Mouse (Mus musculus) embryo, embryonic 11.5 days (tissue): ENCODE measurements around the gene Rtf2.

ENCODE experiments used
- DNase-seq: peaks from one replicate; pipeline ENCODE4 v3.0.0-alpha.2; 2012; ENCODE audit warnings: low read depth, low spot score

Gene Rtf2

GRCm38 (mm10) chr2:172437371-172437952 is 2.9 kb upstream of the Rtf2 start:
- DNase-seq, result no peak

- no peak for DNase-seq
Measured at GRCm38 (mm10) chr2:172440640-172441005, 267 bp downstream of the Rtf2 start.

GRCm38 (mm10) chr2:172441176-172441575 is 820 bp downstream of the Rtf2 start:
- no peak for DNase-seq

- no peak for DNase-seq
Measured at GRCm38 (mm10) chr2:172445617-172446016, 5.3 kb downstream of the Rtf2 start.

GRCm38 (mm10) chr2:172447317-172447716 is 7.0 kb downstream of the Rtf2 start:
- no peak for DNase-seq

GRCm38 (mm10) chr2:172448329-172448728 is 8.0 kb downstream of the Rtf2 start:
- no peak for DNase-seq

- no peak for DNase-seq
Measured at GRCm38 (mm10) chr2:172450640-172451039, 10.3 kb downstream of the Rtf2 start.

GRCm38 (mm10) chr2:172452031-172452430 is 11.7 kb downstream of the Rtf2 start:
- DNase-seq, result no peak

- DNase-seq, result no peak
Measured at GRCm38 (mm10) chr2:172452458-172452857, 12.1 kb downstream of the Rtf2 start.

GRCm38 (mm10) chr2:172458496-172458895 is 18.1 kb downstream of the Rtf2 start, which contains the start of gene Gcnt7:
Gene Gcnt7, minus strand, starts transcription at chr2:172458596.
- no peak for DNase-seq

GRCm38 (mm10) chr2:172460647-172461046 is 20.3 kb downstream of the Rtf2 start:
- DNase-seq, result no peak

- DNase-seq, result no peak
Measured at GRCm38 (mm10) chr2:172462813-172463212, 22.5 kb downstream of the Rtf2 start.

- no peak for DNase-seq
Measured at GRCm38 (mm10) chr2:172466427-172467132, 26.2 kb downstream of the Rtf2 start.

GRCm38 (mm10) chr2:172467206-172467605 is 26.9 kb downstream of the Rtf2 start:
- DNase-seq, result no peak

- no peak for DNase-seq
Measured at GRCm38 (mm10) chr2:172468346-172468819, 28.0 kb downstream of the Rtf2 start.

- DNase-seq, result no peak
Measured at GRCm38 (mm10) chr2:172472318-172472717, 32.0 kb downstream of the Rtf2 start, which contains the start of gene Fam209. Gene Fam209, plus strand, starts transcription at chr2:172472520.

- DNase-seq, result no peak
Measured at GRCm38 (mm10) chr2:172473591-172473990, 33.2 kb downstream of the Rtf2 start.

- DNase-seq, result no peak
Measured at GRCm38 (mm10) chr2:172474970-172475369, 34.6 kb downstream of the Rtf2 start.

- no peak for DNase-seq
Measured at GRCm38 (mm10) chr2:172476707-172477260, 36.4 kb downstream of the Rtf2 start.

GRCm38 (mm10) chr2:172477350-172477749 is 37.0 kb downstream of the Rtf2 start:
- DNase-seq, result no peak

- peak; percentile 54 for DNase-seq
Measured at GRCm38 (mm10) chr2:172477860-172478259, 37.5 kb downstream of the Rtf2 start.

GRCm38 (mm10) chr2:172480296-172480695 is 39.9 kb downstream of the Rtf2 start:
- DNase-seq, result no peak
